Mouse (Mus musculus): ENCODE results near the gene Scnn1a. TPM values are rescaled to one million over a fixed set of nuclear protein-coding genes. Genes with fewer than 3 reads are reported as not detected.
A peak's percentile ranks its signal among the peaks of the same experiment; 100 is the strongest.
"Not testable (repeated sequence)": the region's sequence is repeated elsewhere in the genome, so short reads cannot be mapped to it uniquely, and the experiment has no call there.

The Scnn1a gene
- polyA plus RNA-seq (2012; rRNA removed), result 2.9 and 3.9 TPM in 2 replicates

GRCm38 (mm10) chr6:125320323-125320722 is at the start of gene Scnn1a:
Scnn1a (plus strand) TSS chr6:125320659.
- DNase-seq (ENCODE audit: low spot score), result no peak

- peak; percentile 64 for DNase-seq (ENCODE audit: low spot score)
Measured at GRCm38 (mm10) chr6:125271455-125272227, 48.8 kb upstream of the Scnn1a start.

- DNase-seq (ENCODE audit: low spot score), result no peak
Measured at GRCm38 (mm10) chr6:125272228-125272785, 48.2 kb upstream of the Scnn1a start.

- no peak for DNase-seq (ENCODE audit: low spot score)
Measured at GRCm38 (mm10) chr6:125274841-125275563, 45.5 kb upstream of the Scnn1a start.

- DNase-seq (ENCODE audit: low spot score), result no peak
Measured at GRCm38 (mm10) chr6:125279729-125280128, 40.7 kb upstream of the Scnn1a start.

- DNase-seq (ENCODE audit: low spot score), result not testable (repeated sequence)
Measured at GRCm38 (mm10) chr6:125282721-125283120, 37.7 kb upstream of the Scnn1a start.

GRCm38 (mm10) chr6:125284250-125284649 is 36.2 kb upstream of the Scnn1a start:
- no peak for DNase-seq (ENCODE audit: low spot score)

GRCm38 (mm10) chr6:125284751-125285150 is 35.7 kb upstream of the Scnn1a start:
- no peak for DNase-seq (ENCODE audit: low spot score)

GRCm38 (mm10) chr6:125285890-125286289 is 34.6 kb upstream of the Scnn1a start, which contains the start of gene Tuba3a:
Tuba3a (minus strand) TSS chr6:125286042.
- no peak for DNase-seq (ENCODE audit: low spot score)

GRCm38 (mm10) chr6:125286944-125287343 is 33.5 kb upstream of the Scnn1a start:
- DNase-seq (ENCODE audit: low spot score), result no peak

- no peak for DNase-seq (ENCODE audit: low spot score)
Measured at GRCm38 (mm10) chr6:125288730-125289129, 31.7 kb upstream of the Scnn1a start.

- no peak for DNase-seq (ENCODE audit: low spot score)
Measured at GRCm38 (mm10) chr6:125291329-125291728, 29.1 kb upstream of the Scnn1a start.

GRCm38 (mm10) chr6:125292256-125292655 is 28.2 kb upstream of the Scnn1a start:
- no peak for DNase-seq (ENCODE audit: low spot score)

- DNase-seq (ENCODE audit: low spot score), result no peak
Measured at GRCm38 (mm10) chr6:125294049-125294448, 26.4 kb upstream of the Scnn1a start.

GRCm38 (mm10) chr6:125297149-125297820 is 23.2 kb upstream of the Scnn1a start:
- no peak for DNase-seq (ENCODE audit: low spot score)

- DNase-seq (ENCODE audit: low spot score), result no peak
Measured at GRCm38 (mm10) chr6:125300982-125301381, 19.5 kb upstream of the Scnn1a start.

- DNase-seq (ENCODE audit: low spot score), result no peak
Measured at GRCm38 (mm10) chr6:125302231-125302982, 18.1 kb upstream of the Scnn1a start.

- no peak for DNase-seq (ENCODE audit: low spot score)
Measured at GRCm38 (mm10) chr6:125303242-125303641, 17.2 kb upstream of the Scnn1a start.

- DNase-seq (ENCODE audit: low spot score), result not testable (repeated sequence)
Measured at GRCm38 (mm10) chr6:125304408-125304807, 16.1 kb upstream of the Scnn1a start.

GRCm38 (mm10) chr6:125305465-125305864 is 15.0 kb upstream of the Scnn1a start:
- DNase-seq (ENCODE audit: low spot score), result no peak

GRCm38 (mm10) chr6:125307091-125307490 is 13.4 kb upstream of the Scnn1a start:
- no peak for DNase-seq (ENCODE audit: low spot score)
